Mouse (Mus musculus): Measurements from ENCODE around the gene Mrps18b.

The Mrps18b gene

DNA sequence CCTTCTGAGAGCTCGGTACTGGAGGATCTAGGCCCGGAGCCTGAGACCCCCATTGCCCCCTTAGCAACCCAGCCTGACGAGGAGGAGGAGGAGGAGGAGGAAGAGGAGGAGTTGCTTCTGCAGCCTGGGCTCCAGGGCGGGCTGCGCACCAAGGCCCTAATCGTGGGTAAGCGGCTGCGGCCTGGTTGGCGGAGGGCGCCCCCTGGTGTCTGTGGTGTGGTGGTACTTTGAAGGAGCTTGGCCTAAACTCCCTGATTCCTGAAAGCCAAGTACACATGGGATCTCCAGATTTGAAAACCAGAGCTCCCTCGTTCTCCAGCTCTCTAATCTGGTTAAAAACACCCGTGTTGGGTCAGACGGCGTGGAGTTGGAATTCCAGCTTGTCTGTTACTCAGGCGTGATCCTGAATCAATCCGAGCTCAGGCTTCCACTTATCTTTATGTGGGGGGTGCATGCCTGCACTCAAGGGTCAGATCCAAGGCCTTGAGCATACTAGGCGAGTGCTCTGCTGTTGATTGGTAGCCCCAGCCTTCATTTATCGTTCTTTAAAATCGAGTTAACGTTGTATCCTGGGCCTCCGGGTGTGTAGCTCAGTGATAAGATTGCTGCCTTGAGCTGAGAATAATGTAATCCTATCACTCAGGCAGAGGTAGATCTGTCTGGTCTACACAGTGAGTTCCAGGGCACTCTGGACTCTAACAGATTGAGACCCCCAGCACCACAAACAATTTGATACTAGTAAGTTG lies 42.2 kb downstream of the Mrps18b start:
- peak; percentile 87 for DNase-seq

- DNase-seq, result peak; percentile 18
Observed at GRCm38 (mm10) chr17:35870884-35871696, 45.1 kb downstream of the Mrps18b start.

- DNase-seq, result peak; percentile 40
Observed at GRCm38 (mm10) chr17:35870151-35870883, 45.9 kb downstream of the Mrps18b start.

GRCm38 (mm10) chr17:35869346-35870067 lies 46.7 kb downstream of the Mrps18b start:
- peak; percentile 64 for DNase-seq

DNA sequence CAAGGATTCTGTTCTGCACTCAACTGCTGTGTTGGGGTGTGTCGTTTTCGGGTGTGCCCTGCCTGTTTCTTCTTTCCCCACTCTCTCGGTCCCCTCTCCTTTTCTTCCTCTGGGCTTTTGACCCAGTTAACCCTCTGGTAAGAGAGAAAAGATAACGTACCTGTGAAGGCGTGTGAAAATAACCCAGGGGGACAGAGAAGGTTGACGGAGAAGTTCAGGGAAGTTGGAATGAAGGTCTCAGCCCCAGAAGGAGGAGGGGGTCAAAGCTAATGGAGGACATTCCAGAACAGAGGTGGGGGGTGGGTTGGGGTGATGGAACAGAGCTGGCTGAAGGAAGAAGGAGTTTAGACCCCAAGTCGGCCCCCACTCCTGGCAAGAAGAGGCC lies 47.2 kb downstream of the Mrps18b start:
- no peak for DNase-seq

DNA sequence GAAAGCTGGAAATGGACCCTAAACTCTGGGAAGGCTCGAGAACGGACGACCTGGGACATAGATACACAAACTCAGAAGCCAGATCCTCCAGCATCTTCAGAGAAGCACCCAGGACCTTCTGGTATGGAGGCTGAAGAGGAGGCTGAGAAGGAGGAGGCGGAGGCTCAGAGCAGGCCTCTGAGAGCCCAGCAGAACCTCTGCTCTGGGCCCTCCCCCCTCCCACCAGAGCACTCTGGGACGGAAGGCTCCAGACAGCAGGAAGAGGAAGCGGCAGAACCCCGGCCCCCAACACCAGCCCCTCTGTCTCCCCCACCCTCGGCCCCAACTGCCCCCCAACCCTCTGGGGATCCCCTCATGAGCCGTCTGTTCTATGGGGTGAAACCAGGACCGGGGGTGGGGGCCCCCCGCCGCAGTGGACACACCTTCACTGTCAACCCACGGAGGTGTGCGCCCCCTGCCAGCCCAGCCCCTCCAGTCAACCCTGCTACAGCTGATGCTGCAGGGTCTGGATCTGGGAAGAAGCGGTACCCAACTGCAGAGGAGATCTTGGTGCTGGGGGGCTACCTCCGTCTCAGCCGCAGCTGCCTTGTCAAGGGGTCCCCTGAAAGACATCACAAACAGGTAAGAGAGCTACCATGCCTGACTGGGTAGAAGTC lies 47.9 kb downstream of the Mrps18b start:
- peak; percentile 10 for DNase-seq

DNA sequence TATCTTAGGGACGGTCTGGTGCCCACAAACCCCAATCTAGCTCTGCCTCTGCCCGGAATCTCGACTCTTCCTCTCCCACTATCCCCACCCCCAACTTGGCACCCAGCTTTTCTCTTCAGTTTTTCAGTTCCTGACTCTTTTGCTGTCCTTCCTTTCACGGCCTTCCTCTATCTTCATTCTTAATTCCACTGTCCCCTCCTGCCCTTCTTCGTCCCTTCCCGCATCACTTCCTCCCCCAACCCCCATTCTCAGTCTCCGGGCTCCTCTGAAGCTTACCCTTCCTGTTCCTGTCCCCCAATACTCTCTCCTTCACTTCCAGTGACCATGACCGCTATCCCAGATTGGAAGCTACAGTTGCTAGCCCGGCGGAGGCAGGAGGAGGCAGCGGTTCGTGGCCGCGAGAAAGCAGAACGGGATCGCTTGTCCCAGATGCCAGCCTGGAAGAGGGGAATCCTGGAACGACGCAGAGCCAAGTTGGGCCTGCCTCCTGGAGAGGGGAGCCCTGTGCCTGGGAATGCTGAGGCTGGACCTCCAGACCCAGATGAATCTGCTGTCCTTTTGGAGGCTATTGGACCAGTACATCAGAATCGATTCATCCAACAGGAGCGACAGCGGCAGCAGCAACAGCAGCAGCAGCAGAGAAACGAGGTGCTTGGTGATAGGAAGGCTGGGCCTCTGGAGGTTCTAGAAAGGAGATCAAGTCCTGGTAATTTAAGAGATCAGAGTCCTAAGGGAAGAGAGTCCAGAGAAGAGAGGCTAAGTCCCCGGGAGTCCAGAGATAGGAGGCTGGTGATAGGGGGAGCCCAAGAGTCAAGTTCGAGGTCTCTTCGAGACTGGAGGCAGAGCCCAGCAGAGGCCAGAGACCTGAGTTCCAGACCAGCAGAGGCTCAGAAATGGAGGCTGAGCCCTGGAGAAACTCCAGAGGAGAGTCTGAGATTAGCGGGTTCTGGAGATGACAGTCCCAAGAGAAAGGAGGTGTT lies 49.0 kb downstream of the Mrps18b start:
- peak; percentile 54 for DNase-seq

DNA sequence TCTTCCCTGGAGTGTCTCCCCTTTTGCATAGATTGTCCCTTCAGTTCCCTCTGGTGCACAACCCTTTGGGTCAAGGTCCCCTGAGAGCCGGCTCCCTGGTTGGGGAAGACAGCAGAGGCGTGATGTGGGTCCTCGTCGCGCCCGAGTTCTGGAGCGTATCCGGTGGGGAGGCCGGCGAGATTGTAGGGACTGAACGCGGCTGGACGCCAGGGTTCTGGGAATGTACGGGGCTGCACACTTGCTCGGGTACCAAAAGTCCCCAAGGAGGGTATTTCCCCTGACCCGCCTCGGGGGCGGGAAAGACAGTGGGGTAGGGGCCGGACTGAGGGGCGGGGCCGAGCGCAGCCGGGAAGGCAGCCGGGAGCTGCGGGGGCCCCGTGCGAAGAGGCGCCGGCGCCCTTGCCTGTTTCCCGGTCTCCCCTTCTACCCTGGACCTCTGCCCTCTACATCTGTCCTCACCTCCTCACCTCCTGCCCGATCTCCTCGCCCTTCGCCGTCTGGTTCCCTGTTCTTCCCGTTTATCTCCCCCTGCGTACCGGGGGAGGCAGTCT lies 49.8 kb downstream of the Mrps18b start:
- peak; percentile 83 for DNase-seq

- peak; percentile 91 for DNase-seq
Observed at GRCm38 (mm10) chr17:35865481-35866280, 50.5 kb downstream of the Mrps18b start, which contains the start of gene Ppp1r18. Ppp1r18 (plus strand) TSS chr17:35865593.

GRCm38 (mm10) chr17:35864832-35865353 lies 51.3 kb downstream of the Mrps18b start:
- DNase-seq, result no peak

DNA sequence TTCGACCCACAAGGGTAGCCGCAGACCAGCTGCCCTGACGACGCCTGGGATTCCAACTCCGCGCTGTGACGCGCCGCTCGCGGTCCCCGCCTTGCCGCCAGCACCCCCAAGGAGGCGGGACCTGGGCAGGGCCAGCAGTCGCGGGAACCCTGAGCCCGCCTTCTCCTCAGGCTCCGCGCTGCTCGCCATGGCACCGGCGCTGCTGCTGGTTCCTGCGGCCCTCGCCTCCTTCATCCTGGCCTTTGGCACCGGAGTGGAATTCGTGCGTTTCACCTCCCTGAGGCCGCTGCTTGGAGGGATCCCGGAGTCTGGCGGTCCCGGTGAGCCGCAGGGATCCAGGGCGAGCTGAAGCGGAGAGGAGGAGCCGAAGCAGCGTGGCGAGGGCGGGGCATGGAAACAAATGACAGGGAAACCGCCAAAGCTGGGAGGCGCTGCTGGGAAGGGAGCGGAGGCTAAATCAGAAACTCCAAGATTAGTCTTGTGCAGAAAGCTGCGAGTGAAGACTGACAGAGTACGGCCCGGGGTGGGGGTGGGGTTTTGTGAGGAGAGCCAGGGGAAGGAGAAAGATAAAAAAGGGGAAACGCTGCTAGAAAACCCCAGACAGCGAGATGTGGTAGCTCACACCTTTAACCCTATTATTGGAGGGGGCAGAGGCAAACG lies 54.9 kb downstream of the Mrps18b start, which contains the start of gene Nrm:
Nrm (plus strand) TSS at position 121 of the 660 bp plus-strand sequence.
- peak; percentile 94 for DNase-seq

DNA sequence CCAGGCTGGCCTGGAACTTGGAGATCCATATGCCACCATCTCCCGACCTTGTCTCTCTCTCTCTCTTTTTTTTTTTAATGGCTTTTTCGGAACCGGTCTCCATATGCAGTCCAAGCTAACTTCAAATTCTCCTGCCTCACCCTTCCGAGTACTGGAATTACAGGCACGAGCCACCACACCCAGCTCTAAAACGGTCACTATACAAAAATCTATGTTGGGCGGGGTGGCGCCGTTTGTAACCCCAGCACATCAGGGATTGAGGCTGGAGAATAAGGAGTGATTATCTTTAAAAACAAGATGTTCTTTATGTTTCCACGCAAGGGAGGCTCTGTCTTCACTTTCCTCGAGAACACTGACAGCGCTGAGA lies 55.4 kb downstream of the Mrps18b start:
- no peak for DNase-seq
